Mouse (Mus musculus): ENCODE measurements at regions not wholly inside any gene's neighbourhood (a gene's known extent, or its start where the extent isn't known, plus 50 kb on each side); places are given as distances from the start of the nearest gene placed in this dataset.

DNA sequence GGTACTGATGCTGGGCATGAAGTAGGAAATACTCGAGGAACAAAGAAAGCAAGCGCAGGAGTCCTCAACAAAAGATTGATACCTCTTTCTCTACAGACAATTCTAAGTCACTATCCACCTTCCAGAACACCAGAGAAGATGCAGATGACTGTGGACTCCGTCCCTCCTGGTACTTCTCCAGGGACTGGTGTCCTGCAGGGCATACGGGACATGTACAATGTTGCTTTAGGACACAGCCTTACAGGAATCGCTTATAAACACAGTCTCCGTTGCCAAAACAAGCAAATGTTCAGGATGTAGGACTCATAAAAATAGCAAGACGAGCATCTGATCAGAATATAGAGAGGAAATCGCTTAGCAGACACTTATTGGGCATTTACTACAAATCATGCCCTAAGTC is 162.6 kb upstream of the Klf7 start:
- TF ChIP-seq CTCF (IDR thresholded peaks at IDR 0.05; ENCODE audit: low read depth) (no peak), EP300 (IDR thresholded peaks at IDR 0.05; ENCODE audit: low read depth) (no peak)
